Mouse (Mus musculus): ENCODE measurements at regions not wholly inside any gene's neighbourhood (a gene's known extent, or its start where the extent isn't known, plus 50 kb on each side); places are given as distances from the start of the nearest gene placed in this dataset.

- TF ChIP-seq GATA1 (IDR thresholded peaks at IDR 0.05; ENCODE audit: borderline replicate concordance, low read length) (no peak), FLI1 (IDR thresholded peaks at IDR 0.05; ENCODE audit: low read length) (no peak)
Observed at GRCm38 (mm10) chr13:25609241-25609640, 338.9 kb upstream of the Nrsn1 start.

Measured in megakaryocyte, embryonic 14.5 days (primary cell).